Mouse (Mus musculus) cerebellum, adult 2 months (tissue): Measurements from ENCODE around the gene Gstm6.

Experiments used
- CTCF ChIP-seq: fragments of 200-500 bp; IDR thresholded peaks from 2 replicates; pipeline ENCODE4 v1.5.1; 2011; ENCODE audit warnings: low read depth, mild to moderate bottlenecking, control low read depth, low read length, moderate library complexity, borderline replicate concordance; ENCODE audit not compliant: insufficient read depth
- POLR2A ChIP-seq: fragments of 200-500 bp; IDR thresholded peaks from 2 replicates; pipeline ENCODE4 v1.6.1; 2011; ENCODE audit warnings: low read length, control low read depth, borderline replicate concordance; ENCODE audit not compliant: insufficient read depth

DNA sequence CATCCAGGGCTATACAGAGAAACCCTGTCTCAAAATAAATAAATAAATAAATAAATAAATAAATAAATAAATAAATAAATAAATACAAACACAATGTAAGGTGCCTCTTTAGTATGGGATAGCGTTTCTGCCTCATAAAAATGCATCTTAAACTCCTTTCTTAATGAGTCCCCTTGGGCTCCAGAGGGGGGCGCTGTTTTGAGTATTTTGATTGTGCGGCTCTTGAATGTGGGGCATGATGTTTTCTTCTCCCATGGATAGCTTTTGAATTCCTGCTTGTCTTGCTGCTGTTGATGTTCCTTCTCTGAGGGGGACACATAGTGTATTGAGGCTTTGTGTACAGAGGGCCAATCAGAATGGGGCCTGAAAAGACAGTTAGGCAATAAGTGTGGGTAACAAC is 26.5 kb downstream of the Gstm6 start:
- TF ChIP-seq CTCF = no peak; the same call in 1 of the 2 replicates
- no peak for TF ChIP-seq POLR2A
